Mouse (Mus musculus) heart, postnatal 14 days (tissue): ENCODE measurements around the gene Grap. TPM values are rescaled to one million over a fixed set of nuclear protein-coding genes. Genes with fewer than 3 reads are reported as not detected.

Experiments
- DNase-seq, 2 experiments: peaks; one replicate each; pipeline ENCODE4 v3.0.0; 2021 to 2022
- intact Hi-C: fragments of 180-260 bp; cut with DNase I; formaldehyde crosslinking; loops from one replicate; pipeline ENCODE4 v1.15.1; 2025
- total RNA-seq, 2 experiments: library from RNA; stranded (reverse); gene quantifications; 2 replicates each; pipeline ENCODE4 v1.2.3; 2021

Grap gene
- total RNA-seq, 2 experiments from 2014 or later, result 13.9 to 15.4 TPM

- no peak for DNase-seq
- intact Hi-C loops, result no loop called here
Measured at GRCm38 (mm10) chr11:61675332-61675731, 22.3 kb downstream of the Grap start.

- intact Hi-C loops, result no loop called here
- no peak for DNase-seq
Measured at GRCm38 (mm10) chr11:61676216-61676854, 23.3 kb downstream of the Grap start.

DNA sequence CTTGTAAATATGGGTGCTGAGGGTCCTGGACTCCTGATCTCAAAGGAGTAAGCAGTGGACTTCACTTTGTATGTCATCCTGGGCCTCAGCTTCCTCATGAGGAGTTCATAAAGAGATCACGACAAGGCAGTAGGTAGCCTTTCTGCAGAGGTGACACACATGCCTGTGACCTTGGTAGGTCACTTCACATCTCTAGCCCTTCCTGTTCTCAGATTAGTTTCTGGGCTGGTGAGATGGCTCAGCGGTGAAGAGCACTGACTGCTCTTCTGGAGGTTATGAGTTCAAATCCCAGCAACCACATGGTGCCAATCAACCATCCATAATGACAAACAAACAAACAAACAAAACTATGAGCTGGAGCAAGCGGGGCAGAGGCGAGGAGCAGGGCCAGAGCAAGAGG lies 24.6 kb downstream of the Grap start:
- no peak for DNase-seq
- intact Hi-C loops, result no loop called here

- DNase-seq, result no peak
- intact Hi-C loops, result no loop called here
Measured at GRCm38 (mm10) chr11:61679091-61679866, 26.2 kb downstream of the Grap start.

GRCm38 (mm10) chr11:61683907-61684731 lies 31.1 kb downstream of the Grap start, which contains the start of gene Fam83g:
Fam83g (plus strand) TSS chr11:61684091.
- peak; percentile 33 to 56 for DNase-seq
- intact Hi-C loops, result no loop called here

- DNase-seq, result no peak
- intact Hi-C loops, result no loop called here
Measured at GRCm38 (mm10) chr11:61685119-61685725, 32.2 kb downstream of the Grap start.

- intact Hi-C loops, result no loop called here
- DNase-seq, result no peak
Measured at GRCm38 (mm10) chr11:61686141-61686540, 33.1 kb downstream of the Grap start.

- intact Hi-C loops, result no loop called here
- DNase-seq, result no peak
Measured at GRCm38 (mm10) chr11:61686906-61687453, 33.9 kb downstream of the Grap start.

GRCm38 (mm10) chr11:61687595-61687994 lies 34.5 kb downstream of the Grap start:
- intact Hi-C loops, result no loop called here
- DNase-seq, result no peak

- DNase-seq, result no peak
- intact Hi-C loops, result no loop called here
Measured at GRCm38 (mm10) chr11:61692996-61693395, 39.9 kb downstream of the Grap start.

DNA sequence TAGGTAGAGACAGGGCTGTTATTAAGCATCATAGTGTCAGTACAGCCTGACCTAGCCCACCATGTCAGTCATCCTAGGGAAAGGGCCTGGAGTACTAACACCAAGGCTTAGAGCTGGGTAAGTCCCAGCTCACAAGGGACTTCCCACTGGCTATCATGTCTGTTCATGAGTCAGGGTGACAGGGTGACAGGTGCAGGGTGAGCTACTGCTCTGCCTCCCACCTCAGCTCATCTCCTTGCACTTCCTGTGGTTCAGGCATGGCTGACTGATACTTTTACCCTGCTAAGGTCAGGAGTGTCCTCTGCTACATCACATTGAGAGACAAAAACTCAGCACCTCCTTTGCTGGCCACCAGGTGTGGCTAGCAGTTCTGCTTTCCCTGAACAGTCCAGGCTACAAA lies 45.8 kb downstream of the Grap start:
- DNase-seq, result no peak
- intact Hi-C loops, result no loop called here

- intact Hi-C loops, result no loop called here
- DNase-seq, result no peak
Measured at GRCm38 (mm10) chr11:61699460-61699859, 46.4 kb downstream of the Grap start.

- peak; percentile 43 to 53 for DNase-seq
- intact Hi-C loops, result no loop called here
Measured at GRCm38 (mm10) chr11:61699933-61700332, 46.9 kb downstream of the Grap start.

- intact Hi-C loops, result no loop called here
- no peak for DNase-seq
Measured at GRCm38 (mm10) chr11:61701696-61702095, 48.6 kb downstream of the Grap start.

DNA sequence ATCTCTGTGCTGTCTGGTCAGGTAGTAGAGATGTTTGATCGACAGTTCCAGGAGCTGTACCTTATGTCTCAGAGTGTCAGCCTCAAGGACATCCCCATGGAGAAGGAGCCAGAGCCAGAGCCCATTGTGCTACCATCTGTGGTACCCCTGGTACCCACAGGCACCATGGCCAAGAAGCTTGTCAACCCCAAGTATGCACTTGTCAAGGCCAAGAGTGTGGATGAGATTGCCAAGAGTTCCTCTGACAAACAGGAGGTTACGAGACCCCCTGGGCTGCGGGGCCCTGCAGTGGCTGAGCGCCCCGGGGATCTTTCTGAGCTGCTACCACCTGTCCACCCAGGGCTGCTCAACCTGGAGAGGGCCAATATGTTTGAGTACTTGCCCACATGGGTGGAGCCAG lies 49.4 kb downstream of the Grap start:
- no peak for DNase-seq
- intact Hi-C loops, result no loop called here

- DNase-seq, result no peak
- intact Hi-C loops, result no loop called here
Measured at GRCm38 (mm10) chr11:61705581-61705980, 52.5 kb downstream of the Grap start.

DNA sequence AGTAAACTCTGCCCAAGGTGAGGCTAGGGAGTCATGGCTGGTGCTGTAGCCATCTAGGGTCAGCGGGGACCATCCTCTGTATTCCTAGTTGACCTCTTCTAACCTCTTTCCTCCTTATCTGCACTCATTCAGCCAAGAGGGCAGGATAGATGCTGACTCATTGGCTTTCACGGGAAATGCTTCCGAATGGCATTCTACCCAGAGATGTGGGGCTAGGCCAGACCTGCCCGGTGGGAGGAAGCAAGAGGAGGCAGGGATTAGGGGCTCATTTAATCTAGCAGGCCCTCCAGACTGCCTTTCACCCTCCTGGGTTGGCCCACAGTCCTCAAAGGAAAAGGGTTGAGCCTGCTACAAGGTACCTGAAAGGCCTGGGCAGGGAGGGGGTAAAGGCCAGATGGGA lies 53.2 kb downstream of the Grap start:
- DNase-seq, result no peak
- intact Hi-C loops, result no loop called here

DNA sequence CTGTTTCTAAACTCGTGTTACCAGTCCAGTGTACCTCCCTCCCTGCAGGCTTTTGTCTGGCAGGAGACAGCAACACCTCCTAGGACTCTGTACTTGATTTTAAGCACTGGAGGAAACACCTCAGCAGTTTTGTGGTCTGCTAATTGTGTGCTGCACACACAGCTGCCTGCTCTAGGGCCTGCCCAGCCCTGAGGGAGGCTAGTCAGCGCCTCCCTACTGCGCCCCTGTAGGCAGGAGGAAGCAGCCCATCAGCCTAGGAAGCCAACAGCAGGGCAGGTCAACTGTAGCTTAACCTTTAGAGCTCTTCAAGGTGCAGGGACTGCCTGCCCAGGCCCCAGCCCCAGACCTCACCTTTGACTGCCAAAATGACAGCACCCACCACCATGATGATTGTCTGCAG lies 55.9 kb downstream of the Grap start:
- DNase-seq, result no peak
- intact Hi-C loops, result no loop called here

DNA sequence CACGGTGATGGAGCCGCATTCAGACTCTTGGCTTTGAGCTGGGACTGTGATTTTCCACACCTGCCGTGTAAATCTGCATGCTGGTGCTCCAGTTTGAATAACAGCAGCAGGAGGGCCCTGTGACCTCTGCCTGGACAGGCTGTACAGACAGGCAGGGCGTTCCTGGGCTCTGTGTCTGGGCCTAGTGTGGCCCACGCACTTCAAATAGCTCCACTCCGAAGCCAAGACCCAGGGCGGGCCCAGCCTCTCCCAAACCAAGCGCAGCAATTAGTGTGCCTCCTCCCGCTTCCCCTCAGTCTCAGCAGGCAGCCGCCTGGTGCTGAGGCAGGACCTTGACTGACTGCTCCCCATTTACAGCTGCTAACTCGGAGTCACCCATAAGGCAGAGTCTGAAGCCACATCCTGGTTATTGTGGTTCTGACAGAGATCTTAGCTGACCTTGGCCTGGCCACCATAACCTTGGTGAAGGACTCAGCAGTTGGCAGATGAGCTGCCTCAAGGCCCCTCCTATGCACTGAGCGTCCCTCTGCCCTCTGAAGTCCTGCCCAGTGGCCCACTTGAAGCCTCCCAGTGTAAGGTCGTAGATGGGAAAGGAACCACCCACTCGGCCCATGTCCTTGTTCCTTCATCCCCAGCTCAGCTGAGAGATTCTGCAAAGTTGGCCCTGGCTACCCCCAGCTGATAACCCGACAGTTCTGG lies 60.2 kb downstream of the Grap start:
- intact Hi-C loops, result loop anchor here (5.0 kb wide), 3 partner anchors 211 to 296 kb away; no protein-coding TSS in a partner anchor
- no peak for DNase-seq
